Mouse (Mus musculus): Measurements from ENCODE around the gene Slc24a5. TPM values are rescaled to one million over a fixed set of nuclear protein-coding genes. Genes with fewer than 3 reads are reported as not detected.

The Slc24a5 gene
- polyA plus RNA-seq (2016; fragmentation: Nextera tagmentation; extraction: Ambion mirVana), result 3.9 and 5.4 TPM in 2 replicates

GRCm38 (mm10) chr2:125067894-125068293, at the start of gene Slc24a5:
TSS of gene Slc24a5 (plus strand) at chr2:125068124.
- WGBS, result 73% methylated on average over 10 of the region's 10 CpGs
- Histone ChIP-seq H3K27ac (no peak within 1 kb of the TSS), H3K4me1 (0 out of 2 replicates have a peak, but pooled peaks cover 4% of the 10 kb centered on the region), H3K36me3 (replicated peaks) (no peaks in the 10 kb centered on the region), H3K4me3 (no peak within 1 kb of the TSS), H3K9me3 (no peaks in the 10 kb centered on the region), H3K27me3 (ENCODE audit: poor library complexity, severe bottlenecking) (no peaks in the 10 kb centered on the region)
- DNase-seq (ENCODE audit: extremely low spot score, low spot score), result no peak

- Histone ChIP-seq H3K36me3 (replicated peaks) (no peaks in the 10 kb centered on the region), H3K9me3 (no peaks in the 10 kb centered on the region), H3K4me3 (no peak overlapping the region), H3K27me3 (ENCODE audit: poor library complexity, severe bottlenecking) (no peaks in the 10 kb centered on the region), H3K27ac (no peak overlapping the region), H3K4me1 (peaks cover 3% of the 10 kb centered on the region; the same call in 1 of the 2 replicates)
- 78% methylated on average over 5 of the region's 5 CpGs for WGBS
- no peak for DNase-seq (ENCODE audit: extremely low spot score, low spot score)
Observed at GRCm38 (mm10) chr2:125024386-125024785, 43.5 kb upstream of the Slc24a5 start.

GRCm38 (mm10) chr2:125026358-125027000, 41.4 kb upstream of the Slc24a5 start:
- Histone ChIP-seq H3K27me3 (ENCODE audit: poor library complexity, severe bottlenecking) (no peaks in the 10 kb centered on the region), H3K27ac (no peak overlapping the region), H3K36me3 (replicated peaks) (no peaks in the 10 kb centered on the region), H3K9me3 (no peaks in the 10 kb centered on the region), H3K4me3 (no peak overlapping the region), H3K4me1 (peaks cover 3% of the 10 kb centered on the region; the same call in 1 of the 2 replicates)
- WGBS, result 75% methylated on average over 14 of the region's 14 CpGs
- DNase-seq (ENCODE audit: extremely low spot score, low spot score), result no peak

- Histone ChIP-seq H3K9me3 (no peaks in the 10 kb centered on the region), H3K27ac (no peak overlapping the region), H3K36me3 (replicated peaks) (no peaks in the 10 kb centered on the region), H3K4me3 (no peak overlapping the region), H3K4me1 (peaks cover 3% of the 10 kb centered on the region; the same call in 1 of the 2 replicates), H3K27me3 (ENCODE audit: poor library complexity, severe bottlenecking) (no peaks in the 10 kb centered on the region)
- 92% methylated on average over 7 of the region's 7 CpGs for WGBS
- DNase-seq (ENCODE audit: extremely low spot score, low spot score), result no peak
Observed at GRCm38 (mm10) chr2:125030591-125030990, 37.3 kb upstream of the Slc24a5 start.

GRCm38 (mm10) chr2:125031111-125031510, 36.8 kb upstream of the Slc24a5 start:
- Histone ChIP-seq H3K4me1 (peaks cover 3% of the 10 kb centered on the region; the same call in 1 of the 2 replicates), H3K9me3 (no peaks in the 10 kb centered on the region), H3K27ac (no peak overlapping the region), H3K4me3 (no peak overlapping the region), H3K27me3 (ENCODE audit: poor library complexity, severe bottlenecking) (no peaks in the 10 kb centered on the region), H3K36me3 (replicated peaks) (no peaks in the 10 kb centered on the region)
- WGBS, result 83% methylated on average over 8 of the region's 8 CpGs
- no peak for DNase-seq (ENCODE audit: extremely low spot score, low spot score)

GRCm38 (mm10) chr2:125031562-125032257, 36.2 kb upstream of the Slc24a5 start:
- Histone ChIP-seq H3K36me3 (replicated peaks) (no peaks in the 10 kb centered on the region), H3K9me3 (no peaks in the 10 kb centered on the region), H3K27me3 (ENCODE audit: poor library complexity, severe bottlenecking) (no peaks in the 10 kb centered on the region), H3K27ac (no peak overlapping the region), H3K4me1 (no peaks in the 10 kb centered on the region; the same call in 1 of the 2 replicates), H3K4me3 (no peak overlapping the region)
- 94% methylated on average over 12 of the region's 12 CpGs for WGBS
- DNase-seq (ENCODE audit: extremely low spot score, low spot score), result no peak

- no peaks in the 10 kb centered on the region for H3K27me3 ChIP-seq (ENCODE audit: poor library complexity, severe bottlenecking)
- H3K4me1 ChIP-seq, result no peaks in the 10 kb centered on the region
- H3K9me3 ChIP-seq, result no peaks in the 10 kb centered on the region
- H3K36me3 ChIP-seq (replicated peaks), result no peaks in the 10 kb centered on the region
- no peak overlapping the region for H3K4me3 ChIP-seq
- 89% methylated on average over 17 of the region's 17 CpGs for WGBS
- H3K27ac ChIP-seq, result no peak overlapping the region
- DNase-seq (ENCODE audit: extremely low spot score, low spot score), result no peak
Observed at GRCm38 (mm10) chr2:125032258-125032973, 35.5 kb upstream of the Slc24a5 start.

- Histone ChIP-seq H3K27ac (no peak overlapping the region), H3K4me3 (no peak overlapping the region)
- 83% methylated on average over 10 of the region's 10 CpGs for WGBS
Observed at GRCm38 (mm10) chr2:125033042-125033743, 34.7 kb upstream of the Slc24a5 start.

GRCm38 (mm10) chr2:125055316-125055903, 12.5 kb upstream of the Slc24a5 start:
- no peak for DNase-seq (ENCODE audit: extremely low spot score, low spot score)
- H3K4me3 ChIP-seq, result no peak overlapping the region
- WGBS, result 92% methylated on average over 7 of the region's 7 CpGs
- no peaks in the 10 kb centered on the region for H3K36me3 ChIP-seq (replicated peaks)
- no peaks in the 10 kb centered on the region for H3K9me3 ChIP-seq
- no peaks in the 10 kb centered on the region for H3K27me3 ChIP-seq (ENCODE audit: poor library complexity, severe bottlenecking)
- H3K4me1 ChIP-seq, result no peaks in the 10 kb centered on the region
- no peak overlapping the region for H3K27ac ChIP-seq

More at GRCm38 (mm10) chr2:125033042-125033743, 34.7 kb upstream of the Slc24a5 start:
- no peaks in the 10 kb centered on the region for H3K9me3 ChIP-seq
- DNase-seq (ENCODE audit: extremely low spot score, low spot score), result no peak
- H3K4me1 ChIP-seq, result no peaks in the 10 kb centered on the region
- no peaks in the 10 kb centered on the region for H3K36me3 ChIP-seq (replicated peaks)
- no peaks in the 10 kb centered on the region for H3K27me3 ChIP-seq (ENCODE audit: poor library complexity, severe bottlenecking)

GRCm38 (mm10) chr2:125057250-125057815, 10.6 kb upstream of the Slc24a5 start:
- no peaks in the 10 kb centered on the region for H3K36me3 ChIP-seq (replicated peaks)
- H3K27ac ChIP-seq, result no peak overlapping the region
- no peaks in the 10 kb centered on the region for H3K9me3 ChIP-seq
- DNase-seq (ENCODE audit: extremely low spot score, low spot score), result no peak
- no peaks in the 10 kb centered on the region for H3K27me3 ChIP-seq (ENCODE audit: poor library complexity, severe bottlenecking)
- H3K4me3 ChIP-seq, result no peak overlapping the region
- H3K4me1 ChIP-seq, result no peaks in the 10 kb centered on the region
- WGBS, result 54% methylated on average over 7 of the region's 7 CpGs

- Histone ChIP-seq H3K27ac (no peak overlapping the region), H3K4me1 (0 out of 2 replicates have a peak, but pooled peaks cover 4% of the 10 kb centered on the region), H3K27me3 (ENCODE audit: poor library complexity, severe bottlenecking) (no peaks in the 10 kb centered on the region), H3K36me3 (replicated peaks) (no peaks in the 10 kb centered on the region), H3K9me3 (no peaks in the 10 kb centered on the region), H3K4me3 (no peak overlapping the region)
- DNase-seq (ENCODE audit: extremely low spot score, low spot score), result no peak
- 91% methylated on average over 7 of the region's 7 CpGs for WGBS
Observed at GRCm38 (mm10) chr2:125061451-125061850, 6.5 kb upstream of the Slc24a5 start.

- no peaks in the 10 kb centered on the region for H3K27me3 ChIP-seq (ENCODE audit: poor library complexity, severe bottlenecking)
- no peak for DNase-seq (ENCODE audit: extremely low spot score, low spot score)
- H3K9me3 ChIP-seq, result no peaks in the 10 kb centered on the region
- H3K4me1 ChIP-seq, result 0 out of 2 replicates have a peak, but pooled peaks cover 4% of the 10 kb centered on the region
- H3K27ac ChIP-seq, result no peak overlapping the region
- no peak overlapping the region for H3K4me3 ChIP-seq
- H3K36me3 ChIP-seq (replicated peaks), result no peaks in the 10 kb centered on the region
- WGBS, result 71% methylated on average over 4 of the region's 4 CpGs
Observed at GRCm38 (mm10) chr2:125062944-125063343, 5.0 kb upstream of the Slc24a5 start.
